Mouse (Mus musculus) midbrain, embryonic 14.5 days (tissue): ENCODE measurements around the gene Cbx7. TPM values are rescaled to one million over a fixed set of nuclear protein-coding genes. Genes with fewer than 3 reads are reported as not detected.
"Not testable (repeated sequence)": the region's sequence is repeated elsewhere in the genome, so short reads cannot be mapped to it uniquely, and the experiment has no call there.

Experiments used
- ATAC-seq: fragments of 200-750 bp; cut with Nextera tagmentation; 2 replicates; pipeline ENCODE4 v1.8.0; 2017; ENCODE audit warnings: moderate number of reproducible peaks, moderate library complexity; ENCODE audit not compliant: low FRiP score, low TSS enrichment
- DNase-seq: peaks from one replicate; pipeline ENCODE4 v3.0.0-alpha.2; 2015
- H3K27ac ChIP-seq: fragments of 300-500 bp; sonication (generic); replicated peaks from 2 replicates; pipeline ENCODE4 v1.5.1; 2014; ENCODE audit warnings: mild to moderate bottlenecking, low read depth, low read length, moderate library complexity
- H3K27me3 ChIP-seq: fragments of 300-500 bp; sonication (generic); 2 replicates; pipeline ENCODE4 v1.6.1; 2014; ENCODE audit warnings: low read length, control low read depth, mixed read lengths; ENCODE audit not compliant: control insufficient read depth, insufficient read depth
- H3K36me3 ChIP-seq: fragments of 300-500 bp; sonication (generic); 2 replicates; pipeline ENCODE4 v1.6.1; 2014; ENCODE audit warnings: low read length, control low read depth; ENCODE audit not compliant: control insufficient read depth, insufficient read depth
- H3K4me1 ChIP-seq: fragments of 300-500 bp; sonication (generic); 2 replicates; pipeline ENCODE4 v1.6.1; 2014; ENCODE audit warnings: mild to moderate bottlenecking, antibody characterized with exemption, low read length, control low read depth; ENCODE audit not compliant: control insufficient read depth, insufficient read depth
- H3K4me2 ChIP-seq: fragments of 300-500 bp; sonication (generic); 2 replicates; pipeline ENCODE4 v1.6.1; 2014; ENCODE audit warnings: mild to moderate bottlenecking, low read length, moderate library complexity
- H3K4me3 ChIP-seq: fragments of 300-500 bp; sonication (generic); replicated peaks from 2 replicates; pipeline ENCODE4 v1.5.1; 2014; ENCODE audit warnings: low read depth, low read length
- H3K9ac ChIP-seq: fragments of 300-500 bp; sonication (generic); replicated peaks from 2 replicates; pipeline ENCODE4 v1.6.1; 2014; ENCODE audit warnings: mild to moderate bottlenecking, low read length, moderate library complexity
- H3K9me3 ChIP-seq: fragments of 300-500 bp; sonication (generic); 2 replicates; pipeline ENCODE4 v1.6.1; 2016; ENCODE audit warnings: low read length, control low read depth, mixed read lengths; ENCODE audit not compliant: control insufficient read depth
- WGBS: fragments of 180-500 bp; shearing (Covaris S2); extraction: QIAGEN DNeasy Blood & Tissue Kit; methylation state at CpG from one replicate; pipeline ENCODE4 v1.1.7; 2014; 5-methylcytosine and 5-hydroxymethylcytosine counted together
- polyA plus RNA-seq: library from polyadenylated mRNA; unstranded; fragments of >200 nt; fragmentation: Nextera tagmentation; extraction: Ambion mirVana; gene quantifications from 2 replicates; pipeline ENCODE4 v1.2.1, GENCODE M21; 2014

Cbx7 gene
- polyA plus RNA-seq, 1 experiment from 2014 or later, result 4.4 TPM

DNA sequence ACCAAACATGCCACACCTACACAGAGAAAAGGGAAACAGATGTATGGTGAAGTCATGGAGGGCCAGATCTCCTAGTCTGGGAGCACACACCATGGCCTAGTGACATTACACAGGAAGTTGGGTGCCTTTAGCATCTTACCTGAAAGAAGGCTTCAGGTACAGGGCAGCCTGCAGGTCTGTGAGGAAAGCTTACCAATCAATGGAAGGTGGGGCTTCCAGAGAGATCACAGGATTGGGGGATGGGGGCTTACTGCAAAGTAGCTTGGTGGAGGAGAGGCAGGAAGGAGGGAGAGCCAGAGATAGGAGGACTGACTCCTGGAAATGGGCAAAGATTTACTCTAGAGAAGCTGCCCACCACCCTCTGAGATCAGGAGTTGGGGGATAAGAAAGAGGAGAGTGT, 67.0 kb downstream of the Cbx7 start:
- DNase-seq, result no peak
- no peaks in the 10 kb centered on the region for H3K27me3 ChIP-seq

DNA sequence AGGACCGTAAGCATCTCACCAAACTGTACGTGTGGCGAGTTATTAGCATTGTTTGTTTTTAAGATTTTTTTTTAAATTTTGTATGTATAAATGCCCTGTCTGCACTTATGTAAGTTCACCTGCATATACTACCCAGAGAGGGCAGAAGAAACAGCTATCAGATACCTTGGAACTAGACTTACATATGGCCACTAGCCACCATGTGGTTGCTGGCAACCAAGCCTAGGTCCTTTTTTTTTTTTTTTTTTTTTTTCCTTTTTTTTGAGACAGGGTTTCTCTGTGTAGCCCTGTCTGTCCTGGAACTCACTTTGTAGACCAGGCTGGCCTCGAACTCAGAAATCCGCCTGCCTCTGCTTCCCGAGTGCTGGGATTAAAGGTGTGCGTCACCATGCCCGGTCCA, 67.8 kb downstream of the Cbx7 start:
- not testable (repeated sequence) for H3K4me3 ChIP-seq, DNase-seq, H3K4me1 ChIP-seq, H3K27me3 ChIP-seq, H3K27ac ChIP-seq, H3K9ac ChIP-seq, ATAC-seq, H3K9me3 ChIP-seq, H3K4me2 ChIP-seq, H3K36me3 ChIP-seq
- 96% methylated on average over 8 of the region's 8 CpGs for WGBS

More for the DNA sequence above, 67.0 kb downstream of the Cbx7 start:
- H3K9me3 ChIP-seq, result no peaks in the 10 kb centered on the region
- ATAC-seq, result no peak
- no peak overlapping the region for H3K9ac ChIP-seq
- H3K4me1 ChIP-seq, result no peaks in the 10 kb centered on the region
- no peak overlapping the region for H3K4me3 ChIP-seq
- no peak overlapping the region for H3K4me2 ChIP-seq
- no peak overlapping the region for H3K27ac ChIP-seq
- H3K36me3 ChIP-seq, result no peaks in the 10 kb centered on the region

DNA sequence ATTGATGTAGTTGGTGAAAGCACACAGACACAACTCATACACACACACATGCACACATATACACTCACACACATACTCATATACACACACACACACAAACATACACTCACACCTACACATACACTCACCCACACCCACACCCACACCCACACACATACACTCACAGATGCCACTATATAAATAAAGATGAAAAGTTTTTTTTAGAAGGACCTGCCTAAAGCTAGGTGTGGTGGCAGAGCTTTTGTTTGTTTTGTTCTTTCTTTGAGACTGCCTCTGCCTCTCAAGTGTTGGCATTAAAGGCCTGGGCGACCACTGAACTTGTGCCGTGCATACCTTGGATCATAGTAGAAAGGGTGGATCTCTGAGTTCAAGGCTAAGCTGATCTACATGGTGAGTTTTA, 69.5 kb downstream of the Cbx7 start:
- Histone ChIP-seq H3K9ac (no peak overlapping the region), H3K4me2 (no peak overlapping the region), H3K27ac (no peak overlapping the region), H3K4me3 (no peak overlapping the region), H3K27me3 (no peaks in the 10 kb centered on the region), H3K4me1 (no peaks in the 10 kb centered on the region), H3K36me3 (no peaks in the 10 kb centered on the region), H3K9me3 (no peaks in the 10 kb centered on the region)
- 88% methylated on average over 2 of the region's 2 CpGs for WGBS
- ATAC-seq, result no peak
- DNase-seq, result no peak

DNA sequence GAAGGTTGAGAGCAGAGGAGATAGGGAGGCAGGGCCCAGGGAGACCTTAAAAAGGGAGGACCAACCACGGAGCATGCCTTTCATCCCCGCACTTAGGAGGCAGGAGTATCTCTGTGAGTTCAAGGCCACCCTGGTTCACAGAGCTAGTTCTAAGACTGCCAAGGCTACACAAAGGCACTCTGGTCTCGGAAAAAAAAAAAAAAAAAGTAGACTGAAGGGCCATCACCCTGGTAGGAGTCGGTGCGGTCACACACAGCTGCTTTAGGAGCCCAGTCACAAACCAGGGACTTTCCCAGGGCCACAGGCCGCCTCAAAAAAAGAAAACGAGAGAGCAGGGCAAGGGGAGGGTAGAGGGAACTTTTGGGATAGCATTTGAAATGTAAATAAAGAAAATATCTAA, 70.2 kb downstream of the Cbx7 start:
- H3K4me2 ChIP-seq, result no peak overlapping the region
- no peak for ATAC-seq
- WGBS, result 76% methylated on average over 7 of the region's 7 CpGs
- H3K4me1 ChIP-seq, result no peaks in the 10 kb centered on the region
- no peak overlapping the region for H3K4me3 ChIP-seq
- H3K27ac ChIP-seq, result no peak overlapping the region
- no peaks in the 10 kb centered on the region for H3K36me3 ChIP-seq
- DNase-seq, result no peak
- no peak overlapping the region for H3K9ac ChIP-seq
- no peaks in the 10 kb centered on the region for H3K27me3 ChIP-seq
- H3K9me3 ChIP-seq, result no peaks in the 10 kb centered on the region

DNA sequence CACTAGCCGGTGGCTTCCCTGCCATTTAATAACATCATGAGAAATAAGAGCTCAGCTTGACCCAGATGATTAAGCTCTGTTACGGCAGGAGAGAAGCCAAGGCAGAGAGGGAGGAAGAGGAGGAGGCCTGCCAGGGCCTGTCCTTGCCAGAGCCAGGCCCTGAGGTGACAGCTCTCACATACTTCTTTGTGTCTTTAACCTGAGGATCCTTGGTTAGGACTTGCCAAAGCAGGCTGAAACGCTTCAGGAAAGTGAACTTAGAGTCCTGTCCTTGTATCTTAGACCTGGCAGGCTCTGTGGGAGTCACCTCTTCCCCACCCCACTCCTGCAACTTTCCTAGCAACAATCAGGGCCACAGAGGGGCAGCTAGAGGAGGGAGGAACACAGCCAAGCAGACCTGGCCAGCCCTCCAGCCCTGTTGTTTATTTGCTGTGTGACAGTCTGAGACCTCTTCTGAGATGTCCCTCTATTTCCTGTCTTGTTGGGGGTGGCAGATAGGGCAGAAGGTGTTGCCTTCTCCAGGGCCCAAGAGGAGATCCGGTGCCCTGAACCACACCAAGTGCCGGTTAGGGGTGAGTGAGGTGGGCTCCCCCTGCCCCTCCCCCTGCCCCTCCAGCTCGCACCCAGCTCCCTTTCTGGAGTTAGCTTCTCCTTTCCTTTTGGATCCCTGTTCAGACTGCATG, 71.0 kb downstream of the Cbx7 start:
- Histone ChIP-seq H3K4me3 (no peak overlapping the region), H3K4me1 (no peaks in the 10 kb centered on the region), H3K4me2 (no peak overlapping the region), H3K9me3 (no peaks in the 10 kb centered on the region), H3K9ac (no peak overlapping the region), H3K27me3 (no peaks in the 10 kb centered on the region), H3K36me3 (no peaks in the 10 kb centered on the region), H3K27ac (no peak overlapping the region)
- 91% methylated on average over 6 of the region's 6 CpGs for WGBS
- no peak for DNase-seq
- ATAC-seq, result no peak

DNA sequence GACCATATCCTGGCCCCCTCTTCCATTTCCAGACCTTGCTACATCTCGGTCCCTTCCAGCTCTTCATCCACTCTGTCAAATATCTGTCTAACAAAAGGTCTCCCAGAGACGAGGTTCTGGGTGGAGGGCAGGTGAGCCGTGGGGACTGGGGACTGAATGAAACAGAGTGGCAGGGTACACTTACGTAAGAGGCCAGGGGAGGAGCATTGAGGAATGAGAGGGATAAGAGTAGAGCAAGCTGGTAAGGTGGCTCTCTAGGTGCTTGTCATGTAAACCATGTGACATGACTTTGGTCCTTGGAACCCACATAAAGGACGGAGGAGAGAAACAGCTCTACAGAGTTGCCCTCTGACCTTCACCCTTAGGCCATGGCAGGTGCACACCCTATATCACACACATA, 71.9 kb downstream of the Cbx7 start:
- Histone ChIP-seq H3K27me3 (no peaks in the 10 kb centered on the region), H3K4me3 (no peak overlapping the region), H3K36me3 (no peaks in the 10 kb centered on the region), H3K9me3 (no peaks in the 10 kb centered on the region), H3K27ac (no peak overlapping the region), H3K9ac (no peak overlapping the region), H3K4me1 (no peaks in the 10 kb centered on the region), H3K4me2 (no peak overlapping the region)
- no peak for DNase-seq
- 84% methylated on average over 5 of the region's 5 CpGs for WGBS
- no peak for ATAC-seq

DNA sequence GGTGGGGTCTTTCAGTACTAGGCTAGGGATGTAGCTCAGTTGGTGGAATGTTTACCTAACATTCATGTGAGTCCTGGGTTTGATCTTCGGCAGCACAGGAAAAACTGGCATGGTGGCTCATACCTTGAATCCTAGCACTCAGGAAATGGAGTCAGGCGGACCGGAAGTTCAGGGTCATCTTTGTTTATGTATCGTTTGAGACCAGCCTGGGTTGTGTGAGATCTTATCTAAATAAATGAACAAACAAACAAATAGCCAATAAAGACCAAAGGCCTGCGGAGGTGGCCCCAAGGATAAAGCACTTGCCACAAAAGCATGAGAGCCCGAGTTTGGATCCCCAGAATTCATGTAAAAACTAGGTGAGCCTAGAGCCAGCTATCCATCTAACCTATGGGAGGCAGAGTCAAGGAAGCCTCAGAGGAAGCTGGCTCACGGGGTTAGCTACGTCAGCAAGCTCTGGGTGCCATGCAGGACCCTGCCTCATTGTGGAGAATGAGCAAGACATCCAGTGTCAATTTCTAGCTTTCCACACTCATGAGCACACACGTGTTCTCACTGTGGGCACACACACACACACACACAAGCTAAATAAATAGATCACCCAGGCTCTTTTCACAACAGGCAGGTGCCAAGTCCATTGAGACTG, 74.7 kb downstream of the Cbx7 start:
- WGBS, result 88% methylated on average over 9 of the region's 9 CpGs
- H3K27ac ChIP-seq, result no peak overlapping the region
- no peaks in the 10 kb centered on the region for H3K9me3 ChIP-seq
- H3K4me2 ChIP-seq, result no peak overlapping the region
- H3K4me3 ChIP-seq, result no peak overlapping the region
- no peak overlapping the region for H3K9ac ChIP-seq
- H3K4me1 ChIP-seq, result no peaks in the 10 kb centered on the region; the same call in none of the 2 replicates
- H3K36me3 ChIP-seq, result no peaks in the 10 kb centered on the region
- DNase-seq (no peak), ATAC-seq (no peak)
- H3K27me3 ChIP-seq, result no peaks in the 10 kb centered on the region

DNA sequence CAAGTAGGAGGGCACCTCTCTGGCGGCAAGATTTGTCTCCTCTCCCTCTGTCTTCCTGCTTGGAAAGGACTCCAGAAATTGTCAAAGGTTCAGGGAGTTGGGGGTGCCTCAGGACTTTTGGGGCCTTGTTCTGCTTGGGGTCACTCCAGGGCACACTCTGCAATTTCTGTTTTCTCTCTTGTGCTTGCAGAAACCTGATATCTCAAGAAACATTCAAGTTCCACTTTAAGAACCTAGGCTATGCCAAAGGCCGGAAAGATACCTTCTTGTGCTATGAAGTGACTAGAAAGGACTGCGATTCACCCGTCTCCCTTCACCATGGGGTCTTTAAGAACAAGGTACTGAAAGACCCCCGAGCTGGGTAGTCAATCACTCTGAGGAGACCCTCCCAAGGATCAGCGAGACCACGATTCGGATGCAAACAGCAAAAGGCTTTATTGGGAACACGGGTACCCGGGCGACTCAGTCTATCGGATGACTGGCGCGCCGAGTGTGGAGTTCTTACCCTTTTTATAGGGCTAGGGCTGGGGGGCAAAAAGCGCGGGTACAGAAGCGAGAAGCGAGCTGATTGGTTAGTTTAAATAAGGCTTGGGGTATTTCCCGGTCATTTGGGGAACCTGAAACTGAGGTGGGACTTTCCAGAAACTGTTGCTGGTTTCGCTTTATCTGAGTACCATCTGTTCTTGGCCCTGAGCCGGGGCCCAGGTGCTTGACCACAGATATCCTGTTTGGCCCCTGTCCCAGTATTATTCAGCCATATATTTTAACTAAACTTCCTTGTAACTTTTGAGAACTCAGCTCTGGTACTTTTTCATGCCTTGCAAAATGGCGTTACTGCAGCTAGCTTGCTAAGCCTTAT, 75.5 kb downstream of the Cbx7 start:
- H3K4me1 ChIP-seq, H3K4me3 ChIP-seq, H3K4me2 ChIP-seq, H3K36me3 ChIP-seq, ATAC-seq, H3K9ac ChIP-seq, H3K9me3 ChIP-seq, H3K27me3 ChIP-seq, H3K27ac ChIP-seq, DNase-seq: not testable (repeated sequence)
- 86% methylated on average over 10 of the region's 23 CpGs for WGBS
